21 mouse cellular contexts compared by ENCODE assay signal in the genomic region with DNA sequence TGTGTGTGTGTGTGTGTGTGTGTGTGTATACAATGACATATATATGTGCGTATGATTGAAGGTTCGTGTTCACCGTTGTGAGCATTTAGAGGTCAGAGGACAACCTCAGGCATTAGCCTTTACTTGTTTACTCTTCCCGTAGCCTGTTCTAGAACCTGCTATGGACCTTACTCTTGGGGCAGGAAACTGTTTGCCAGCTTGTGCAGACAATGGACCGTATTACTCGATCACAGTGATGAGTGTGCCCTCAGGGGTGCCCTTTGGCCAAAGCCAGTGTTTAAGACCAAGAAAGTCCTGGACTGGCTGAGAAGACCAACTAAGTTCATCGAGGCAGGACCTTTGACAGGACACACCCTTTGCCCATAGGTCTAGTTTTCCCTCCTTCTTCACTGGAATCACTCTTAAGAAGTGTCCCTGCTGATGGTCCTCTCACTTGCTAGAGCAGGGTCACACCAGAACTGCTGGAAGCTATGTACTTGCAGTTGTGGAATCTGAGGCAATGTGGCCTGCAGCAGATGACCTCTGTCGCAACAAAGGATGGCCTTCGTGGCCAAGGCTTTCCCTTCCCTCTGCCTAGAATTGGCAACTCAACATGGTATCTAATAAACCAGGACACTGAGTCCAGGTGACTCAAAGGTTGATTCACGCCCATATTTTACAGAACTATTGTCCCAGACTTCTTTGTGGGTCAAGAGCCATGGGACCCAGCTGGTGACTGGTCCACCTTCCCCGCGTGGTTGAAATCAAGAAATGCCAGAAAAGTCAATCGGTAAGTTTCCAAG. TPM values are rescaled to one million over a fixed set of nuclear protein-coding genes. Genes with fewer than 3 reads are reported as not detected.
A peak's percentile ranks its signal among the peaks of the same experiment; 100 is the strongest.
DNase-seq lines count a peak whose midpoint lies in the region; ATAC-seq lines count a peak whose summit lies in the region.
"Had no signal": no experiment of that assay in that cellular context is flagged by ENCODE, and none has a peak within 500 bp of the region (broad histone marks: within the 10 kb centered on the region; RNA-seq: fewer than 3 reads in every experiment).

No protein-coding gene starts in this region.

- no peak overlapping the region for H3K4me3 ChIP-seq in liver, embryonic 16.5 days (ENCODE audit: low read depth, low read length)
- H3K4me3 ChIP-seq: forebrain, embryonic 13.5 days; gastrocnemius, adult 2 months; heart, embryonic 10.5 days; hindbrain, embryonic 15.5 days; megakaryocyte, embryonic 14.5 days; neural tube, embryonic 12.5 days had no signal

- no peaks in the 10 kb centered on the region for H3K36me3 ChIP-seq in liver, embryonic 16.5 days (ENCODE audit: control insufficient read depth, insufficient read depth)
- H3K36me3 ChIP-seq: heart, embryonic 10.5 days; hindbrain, embryonic 15.5 days; neural tube, embryonic 12.5 days had no signal

- ATAC-seq in liver, embryonic 16.5 days (ENCODE audit: low read depth) = peak; percentile 63
- ATAC-seq: forebrain, embryonic 13.5 days; intestine, embryonic 16.5 days had no signal

- no peaks in the 10 kb centered on the region for H3K27me3 ChIP-seq in liver, embryonic 16.5 days (ENCODE audit: control insufficient read depth, insufficient read depth, low read depth, low read length)
- H3K27me3 ChIP-seq: forebrain, embryonic 13.5 days; hindbrain, embryonic 15.5 days; megakaryocyte, embryonic 14.5 days; neural tube, embryonic 12.5 days had no signal

- H3K9me3 ChIP-seq in liver, embryonic 16.5 days (replicated peaks; ENCODE audit: control insufficient read depth, low read length) = no peaks in the 10 kb centered on the region
- H3K9me3 ChIP-seq: forebrain, embryonic 13.5 days; heart, embryonic 10.5 days; hindbrain, embryonic 15.5 days; megakaryocyte, embryonic 14.5 days; neural tube, embryonic 12.5 days had no signal

- no peak for DNase-seq in liver
- peak; percentile 91 for DNase-seq in adrenal gland, adult 2 months
- DNase-seq in adrenal gland, postnatal 36 days = peak; percentile 72 to 83
- DNase-seq in B cell, adult 2 months = no peak
- no peak for DNase-seq in heart, adult 9 months (ENCODE audit: low spot score in 2 of 2)
- no peak for DNase-seq in embryo, embryonic 9.5 days (ENCODE audit: extremely low spot score)
- DNase-seq: cerebellum, adult 18-20 months; cerebellum, postnatal 25 days; gastrocnemius, adult 2 months; kidney, postnatal 4 days; layer of hippocampus, adult 9-11 months; lung, embryonic 14.5 days; midbrain, embryonic 14.5 days; thymus, postnatal 25 days had no signal

- H3K9ac ChIP-seq in liver, embryonic 16.5 days (ENCODE audit: low read depth, low read length) = no peak overlapping the region
- H3K9ac ChIP-seq: forebrain, embryonic 13.5 days; hindbrain, embryonic 15.5 days; lung, embryonic 14.5 days; neural tube, embryonic 12.5 days had no signal

- H3K4me2 ChIP-seq in liver, embryonic 16.5 days (ENCODE audit: low read depth, low read length) = no peak overlapping the region
- H3K4me2 ChIP-seq: forebrain, embryonic 13.5 days; hindbrain, embryonic 15.5 days; lung, embryonic 14.5 days; neural tube, embryonic 12.5 days had no signal

- H3K27ac ChIP-seq in liver, embryonic 16.5 days (ENCODE audit: low read length) = no peak overlapping the region
- H3K27ac ChIP-seq: forebrain, embryonic 13.5 days; gastrocnemius, adult 2 months; heart, embryonic 10.5 days; hindbrain, embryonic 15.5 days; neural tube, embryonic 12.5 days had no signal

- WGBS in liver, embryonic 16.5 days (ENCODE audit: insufficient replicate concordance) = 70% methylated on average over 13 of the region's 13 CpGs

- H3K4me1 ChIP-seq in liver, embryonic 16.5 days (ENCODE audit: control insufficient read depth, low read depth, low read length) = peaks cover 11% of the 10 kb centered on the region
- H3K4me1 ChIP-seq: forebrain, embryonic 13.5 days; hindbrain, embryonic 15.5 days; neural tube, embryonic 12.5 days had no signal

RNA-seq across cellular contexts. Expression of a gene that starts 18.1 kb away (rescaled TPM):
- polyA plus RNA-seq in liver, embryonic 16.5 days (2015; fragmentation: Nextera tagmentation; extraction: Ambion mirVana) = 229 and 244 TPM in 2 replicates
- total RNA-seq in adrenal gland, adult 2 months (2021) = 100 to 1,000 TPM; 318 to 321 TPM
- 41.6 and 49.5 TPM in 2 replicates for polyA plus RNA-seq in adrenal gland, adult 2 months (2012; rRNA removed)
- 100 to 1,000 TPM; 318 to 346 TPM for total RNA-seq in adrenal gland, postnatal 36 days (2021)

RNA-seq across cellular contexts. Expression of a gene that starts 18.2 kb away (rescaled TPM):
- polyA plus RNA-seq in liver, embryonic 16.5 days (2015; fragmentation: Nextera tagmentation; extraction: Ambion mirVana) = 7.1 TPM in 2 replicates
- 10 to 100 TPM; 19.1 to 24.9 TPM for total RNA-seq in adrenal gland, adult 2 months (2021)
- 4.2 and 6.2 TPM in 2 replicates for polyA plus RNA-seq in adrenal gland, adult 2 months (2012; rRNA removed)
- 10 to 100 TPM; 22.4 to 25.2 TPM for total RNA-seq in adrenal gland, postnatal 36 days (2021)

RNA-seq across cellular contexts. Expression of a gene that starts 18.3 kb away (rescaled TPM):
- polyA plus RNA-seq in liver, embryonic 16.5 days (2015; fragmentation: Nextera tagmentation; extraction: Ambion mirVana) = 12.7 and 16.4 TPM in 2 replicates
- total RNA-seq in adrenal gland, adult 2 months (2021) = 100 to 1,000 TPM; 159 to 177 TPM
- 113 and 193 TPM in 2 replicates for polyA plus RNA-seq in adrenal gland, adult 2 months (2012; rRNA removed)
- 100 to 1,000 TPM; 117 to 206 TPM for total RNA-seq in adrenal gland, postnatal 36 days (2021)

RNA-seq across cellular contexts. Expression of a gene that starts 52.6 kb away (rescaled TPM):
- polyA plus RNA-seq in liver, embryonic 16.5 days (2015; fragmentation: Nextera tagmentation; extraction: Ambion mirVana) = 15.8 TPM in 2 replicates
- 100 to 1,000 TPM; 115 to 125 TPM for total RNA-seq in adrenal gland, adult 2 months (2021)
- 12.0 and 16.3 TPM in 2 replicates for polyA plus RNA-seq in adrenal gland, adult 2 months (2012; rRNA removed)
- total RNA-seq in adrenal gland, postnatal 36 days (2021) = 100 to 1,000 TPM; 132 to 160 TPM

Comparison
In these comparisons a context has a peak if more than half of its experiments do, and no peak if none do; other contexts are left out.
1. DNase-seq: peak in adrenal gland, adult 2 months (single experiment) and adrenal gland, postnatal 36 days (2 of 2); none in liver (single experiment), B cell, adult 2 months (0 of 2), heart, adult 9 months (0 of 2) and embryo, embryonic 9.5 days (single experiment).